11 mouse cellular contexts compared by ENCODE assay signal in the genomic region with DNA sequence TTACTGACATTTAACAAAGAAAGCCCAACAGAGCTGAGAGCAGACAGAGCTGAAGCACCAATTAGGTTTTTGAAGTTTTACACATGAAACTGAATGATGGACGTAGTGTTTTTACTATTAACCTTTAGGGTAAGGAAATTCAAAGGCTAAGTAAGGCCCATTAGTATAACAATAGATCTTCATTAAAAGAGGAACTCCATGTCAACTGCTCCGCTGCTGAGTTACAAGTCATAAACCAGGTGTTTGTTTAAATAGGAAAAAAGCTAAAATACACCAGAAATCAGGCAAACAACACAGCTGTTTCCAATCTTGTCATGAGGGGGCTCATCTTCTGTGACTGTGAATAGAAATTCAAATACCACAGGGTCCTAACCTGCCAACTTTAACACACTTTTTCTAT. TPM values are rescaled to one million over a fixed set of nuclear protein-coding genes. Genes with fewer than 3 reads are reported as not detected.
DNase-seq lines count a peak whose midpoint lies in the region; ATAC-seq and TF ChIP-seq lines count a peak whose summit lies in the region.
"Had no signal": no experiment of that assay in that cellular context is flagged by ENCODE, and none has a peak within 500 bp of the region (broad histone marks: within the 10 kb centered on the region; RNA-seq: fewer than 3 reads in every experiment).

No protein-coding gene starts in this region.

- TF ChIP-seq CTCF in intestine, postnatal 0 days (IDR thresholded peaks at IDR 0.05; ENCODE audit: low read depth): no peak
- TF ChIP-seq CTCF in midbrain, postnatal 0 days (IDR thresholded peaks at IDR 0.05): no peak

- H3K27ac ChIP-seq in intestine, embryonic 14.5 days (ENCODE audit: low read depth): no peak overlapping the region
- no peak overlapping the region for H3K27ac ChIP-seq in intestine, postnatal 0 days (ENCODE audit: low read depth, low read length)
- no peak overlapping the region for H3K27ac ChIP-seq in embryonic facial prominence, embryonic 12.5 days
- H3K27ac ChIP-seq in intestine, embryonic 15.5 days: no peak overlapping the region
- no peak overlapping the region for H3K27ac ChIP-seq in midbrain, postnatal 0 days (ENCODE audit: low read depth, low read length)

- no peaks in the 10 kb centered on the region for H3K9me3 ChIP-seq in intestine, embryonic 14.5 days (ENCODE audit: control insufficient read depth, low read length)
- no peaks in the 10 kb centered on the region for H3K9me3 ChIP-seq in intestine, postnatal 0 days (ENCODE audit: control insufficient read depth)
- H3K9me3 ChIP-seq in embryonic facial prominence, embryonic 12.5 days: no peaks in the 10 kb centered on the region
- H3K9me3 ChIP-seq in intestine, embryonic 15.5 days: no peaks in the 10 kb centered on the region
- H3K9me3 ChIP-seq in midbrain, postnatal 0 days (ENCODE audit: low read length): no peaks in the 10 kb centered on the region

- H3K4me2 ChIP-seq in intestine, embryonic 14.5 days (ENCODE audit: low read length): peak overlapping the region; percentile 75
- H3K4me2 ChIP-seq in intestine, postnatal 0 days (replicated peaks; ENCODE audit: low read depth): no peak overlapping the region
- H3K4me2 ChIP-seq in embryonic facial prominence, embryonic 12.5 days (replicated peaks): peak overlapping the region; percentile 76
- H3K4me2 ChIP-seq in intestine, embryonic 15.5 days (replicated peaks): peak overlapping the region; percentile 89
- peak overlapping the region; percentile 75 for H3K4me2 ChIP-seq in midbrain, postnatal 0 days (ENCODE audit: low read depth, low read length, poor library complexity, severe bottlenecking)

- H3K4me3 ChIP-seq in intestine, embryonic 14.5 days (ENCODE audit: low read depth, low read length): no peak overlapping the region
- H3K4me3 ChIP-seq in intestine, postnatal 0 days (ENCODE audit: low read depth, low read length): no peak overlapping the region
- H3K4me3 ChIP-seq in embryonic facial prominence, embryonic 12.5 days: peak overlapping the region; percentile 91
- no peak overlapping the region for H3K4me3 ChIP-seq in intestine, embryonic 15.5 days (replicated peaks)
- peak overlapping the region; percentile 99 for H3K4me3 ChIP-seq in midbrain, postnatal 0 days (ENCODE audit: low read depth, low read length)

- H3K4me1 ChIP-seq in intestine, embryonic 14.5 days (replicated peaks; ENCODE audit: control insufficient read depth, insufficient read depth, low read length): peaks cover 22% of the 10 kb centered on the region
- 0 out of 2 replicates have a peak, but pooled peaks cover 2% of the 10 kb centered on the region for H3K4me1 ChIP-seq in intestine, postnatal 0 days (replicated peaks; ENCODE audit: control insufficient read depth, insufficient read depth, low read length)
- H3K4me1 ChIP-seq in embryonic facial prominence, embryonic 12.5 days: peaks cover 36% of the 10 kb centered on the region
- peaks cover 13% of the 10 kb centered on the region; the same call in 1 of the 2 replicates for H3K4me1 ChIP-seq in intestine, embryonic 15.5 days (replicated peaks)
- H3K4me1 ChIP-seq in midbrain, postnatal 0 days (ENCODE audit: insufficient read depth, low read length): peaks cover 16% of the 10 kb centered on the region; the same call in 1 of the 2 replicates

- H3K27me3 ChIP-seq in intestine, embryonic 14.5 days (replicated peaks; ENCODE audit: control insufficient read depth, insufficient read depth, low read length): no peaks in the 10 kb centered on the region
- no peaks in the 10 kb centered on the region for H3K27me3 ChIP-seq in intestine, postnatal 0 days (replicated peaks; ENCODE audit: control insufficient read depth, insufficient read depth, low read length)
- H3K27me3 ChIP-seq in embryonic facial prominence, embryonic 12.5 days: no peaks in the 10 kb centered on the region
- H3K27me3 ChIP-seq in intestine, embryonic 15.5 days (replicated peaks): no peaks in the 10 kb centered on the region
- H3K27me3 ChIP-seq in midbrain, postnatal 0 days (ENCODE audit: insufficient read depth, low read length): no peaks in the 10 kb centered on the region

- H3K9ac ChIP-seq in intestine, embryonic 14.5 days (ENCODE audit: low read length): 0 out of 2 replicates have a peak overlapping the region, but pooled peaks have one; percentile 17
- H3K9ac ChIP-seq in intestine, postnatal 0 days (ENCODE audit: low read depth, low read length): no peak overlapping the region
- H3K9ac ChIP-seq in embryonic facial prominence, embryonic 12.5 days: no peak overlapping the region
- no peak overlapping the region for H3K9ac ChIP-seq in intestine, embryonic 15.5 days
- no peak overlapping the region for H3K9ac ChIP-seq in midbrain, postnatal 0 days (replicated peaks; ENCODE audit: low read length, poor library complexity, severe bottlenecking)

- ATAC-seq in intestine, embryonic 14.5 days (replicated peaks; ENCODE audit: low FRiP score, low TSS enrichment, low read depth): no peak
- no peak for ATAC-seq in intestine, postnatal 0 days
- ATAC-seq in embryonic facial prominence, embryonic 12.5 days (ENCODE audit: insufficient number of reproducible peaks, insufficient read depth, low FRiP score, low TSS enrichment): no peak
- no peak for ATAC-seq in intestine, embryonic 15.5 days
- ATAC-seq in midbrain, postnatal 0 days (ENCODE audit: low FRiP score): no peak
- no peak for ATAC-seq in frontal cortex, adult (ENCODE audit: low TSS enrichment)

- 53% methylated on average over 2 of the region's 2 CpGs for WGBS in intestine, embryonic 14.5 days
- WGBS in intestine, postnatal 0 days: 74% methylated on average over 2 of the region's 2 CpGs
- 58% methylated on average over 2 of the region's 2 CpGs for WGBS in embryonic facial prominence, embryonic 12.5 days
- 62% methylated on average over 2 of the region's 2 CpGs for WGBS in intestine, embryonic 15.5 days
- WGBS in midbrain, postnatal 0 days: 42% methylated on average over 2 of the region's 2 CpGs

- DNase-seq in intestine, embryonic 14.5 days (ENCODE audit: low spot score): no peak
- DNase-seq in midbrain, postnatal 0 days (ENCODE audit: low spot score): no peak
- no peak for DNase-seq in frontal cortex, postnatal 10 days (ENCODE audit: low spot score in 2 of 2)
- DNase-seq in urinary bladder, adult 2 months (ENCODE audit: low spot score): no peak
- DNase-seq: thymus, postnatal 25 days had no signal

- no peaks in the 10 kb centered on the region for H3K36me3 ChIP-seq in intestine, embryonic 14.5 days (ENCODE audit: control insufficient read depth, insufficient read depth, low read length)
- H3K36me3 ChIP-seq in intestine, postnatal 0 days (ENCODE audit: control insufficient read depth, insufficient read depth): no peaks in the 10 kb centered on the region
- no peaks in the 10 kb centered on the region for H3K36me3 ChIP-seq in embryonic facial prominence, embryonic 12.5 days
- no peaks in the 10 kb centered on the region for H3K36me3 ChIP-seq in intestine, embryonic 15.5 days
- no peaks in the 10 kb centered on the region for H3K36me3 ChIP-seq in midbrain, postnatal 0 days (ENCODE audit: insufficient read depth, low read length)

RNA-seq across cellular contexts. Expression of gene Maco1, which starts 1.9 kb away (rescaled TPM):
- polyA plus RNA-seq in intestine, embryonic 14.5 days (2014; fragmentation: Nextera tagmentation; extraction: Ambion mirVana): 34.2 and 35.8 TPM in 2 replicates
- polyA plus RNA-seq in intestine, postnatal 0 days (2015; fragmentation: Nextera tagmentation; extraction: Ambion mirVana): 18.5 and 19.0 TPM in 2 replicates
- polyA plus RNA-seq in embryonic facial prominence, embryonic 12.5 days (2016; fragmentation: Nextera tagmentation; extraction: Ambion mirVana): 57.4 and 63.5 TPM in 2 replicates
- polyA plus RNA-seq in intestine, embryonic 15.5 days (2015; fragmentation: Nextera tagmentation; extraction: Ambion mirVana): 28.6 and 31.2 TPM in 2 replicates
- 62.8 and 82.4 TPM in 2 replicates for total RNA-seq in midbrain, postnatal 0 days (2014; rRNA removed)
- polyA plus RNA-seq in midbrain, postnatal 0 days (2015; fragmentation: Nextera tagmentation; extraction: Ambion mirVana): 69.1 and 79.1 TPM in 2 replicates
- 35.6 and 38.0 TPM in 2 replicates for polyA plus RNA-seq in urinary bladder, adult 2 months (2012; rRNA removed)

RNA-seq across cellular contexts. Expression of gene Rhd, which starts 13.1 kb away (rescaled TPM):
- 0.89 and 1.1 TPM in 2 replicates for polyA plus RNA-seq in intestine, embryonic 14.5 days (2014; fragmentation: Nextera tagmentation; extraction: Ambion mirVana)
- polyA plus RNA-seq in intestine, postnatal 0 days (2015; fragmentation: Nextera tagmentation; extraction: Ambion mirVana): 0.10 and 0.16 TPM in 2 replicates
- polyA plus RNA-seq in embryonic facial prominence, embryonic 12.5 days (2016; fragmentation: Nextera tagmentation; extraction: Ambion mirVana): 6.8 and 8.5 TPM in 2 replicates
- 7.9 and 8.4 TPM in 2 replicates for polyA plus RNA-seq in intestine, embryonic 15.5 days (2015; fragmentation: Nextera tagmentation; extraction: Ambion mirVana)
- total RNA-seq in midbrain, postnatal 0 days (2014; rRNA removed): 1.4 and 1.5 TPM in 2 replicates
- polyA plus RNA-seq in midbrain, postnatal 0 days (2015; fragmentation: Nextera tagmentation; extraction: Ambion mirVana): 0.98 and 1.5 TPM in 2 replicates
- 0.15 and 0.48 TPM in 2 replicates for polyA plus RNA-seq in urinary bladder, adult 2 months (2012; rRNA removed)
- total RNA-seq: layer of hippocampus, adult 18-20 months; neutrophil, adult 5-6 weeks had no signal

Comparison
In these comparisons a context has a peak if more than half of its experiments do, and no peak if none do; other contexts are left out.
1. H3K4me3 ChIP-seq: peak in embryonic facial prominence, embryonic 12.5 days (single experiment) and midbrain, postnatal 0 days (single experiment); none in intestine, embryonic 14.5 days (single experiment), intestine, postnatal 0 days (single experiment) and intestine, embryonic 15.5 days (single experiment).